In genomic region chr4:109343909-109344308, GRCm38 (mm10) we compare ENCODE assay signal across 10 mouse cellular contexts.
DNase-seq lines count a peak whose midpoint lies in the region; ATAC-seq and TF ChIP-seq lines count a peak whose summit lies in the region.
"Had no signal": no experiment of that assay in that cellular context is flagged by ENCODE, and none has a peak within 500 bp of the region (broad histone marks: within the 10 kb centered on the region; RNA-seq: fewer than 3 reads in every experiment).

No protein-coding gene starts in this region.

- no peak overlapping the region for H3K27ac ChIP-seq in kidney, postnatal 0 days
- H3K27ac ChIP-seq in kidney, embryonic 16.5 days (ENCODE audit: low read length), result no peak overlapping the region
- H3K27ac ChIP-seq: limb, embryonic 12.5 days had no signal

- H3K4me2 ChIP-seq in kidney, postnatal 0 days (ENCODE audit: low read length), result no peak overlapping the region
- no peak overlapping the region for H3K4me2 ChIP-seq in kidney, embryonic 16.5 days (replicated peaks; ENCODE audit: low read depth, low read length)
- H3K4me2 ChIP-seq: limb, embryonic 12.5 days had no signal

- H3K36me3 ChIP-seq in kidney, postnatal 0 days (ENCODE audit: insufficient read depth, low read length), result no peaks in the 10 kb centered on the region
- H3K36me3 ChIP-seq in kidney, embryonic 16.5 days (ENCODE audit: insufficient read depth, low read length), result 0 out of 2 replicates have a peak, but pooled peaks cover under 1% of the 10 kb centered on the region
- H3K36me3 ChIP-seq: limb, embryonic 12.5 days had no signal

- no peak for TF ChIP-seq CTCF in kidney, postnatal 0 days (IDR thresholded peaks at IDR 0.05; ENCODE audit: low read depth)

- H3K9ac ChIP-seq in kidney, postnatal 0 days (ENCODE audit: low read depth, low read length), result no peak overlapping the region
- no peak overlapping the region for H3K9ac ChIP-seq in kidney, embryonic 16.5 days (replicated peaks; ENCODE audit: low read length)
- H3K9ac ChIP-seq: limb, embryonic 12.5 days had no signal

- H3K9me3 ChIP-seq in kidney, postnatal 0 days (replicated peaks; ENCODE audit: low read length), result no peaks in the 10 kb centered on the region
- no peaks in the 10 kb centered on the region for H3K9me3 ChIP-seq in kidney, embryonic 16.5 days (ENCODE audit: low read length)
- H3K9me3 ChIP-seq: limb, embryonic 12.5 days had no signal

- no peak for ATAC-seq in kidney, postnatal 0 days (replicated peaks; ENCODE audit: low FRiP score, low read depth)
- no peak for ATAC-seq in kidney, embryonic 16.5 days (ENCODE audit: low FRiP score, low TSS enrichment)

- no peak overlapping the region for H3K4me3 ChIP-seq in kidney, postnatal 0 days (replicated peaks; ENCODE audit: low read depth, low read length)
- H3K4me3 ChIP-seq in kidney, embryonic 16.5 days (ENCODE audit: low read length), result no peak overlapping the region
- H3K4me3 ChIP-seq: limb, embryonic 12.5 days had no signal

- H3K27me3 ChIP-seq in kidney, postnatal 0 days (ENCODE audit: insufficient read depth, low read length), result no peaks in the 10 kb centered on the region
- no peaks in the 10 kb centered on the region for H3K27me3 ChIP-seq in kidney, embryonic 16.5 days (ENCODE audit: insufficient read depth, low read length)
- H3K27me3 ChIP-seq: limb, embryonic 12.5 days had no signal

- intact Hi-C loops in gastrocnemius, postnatal 36 days (cut with DNase I), result no loop called here

- peak; percentile 39 for DNase-seq in kidney, postnatal 0 days (ENCODE audit: low spot score)
- peak; percentile 8 to 25 for DNase-seq in frontal cortex, postnatal 14 days (ENCODE audit: low spot score in 2 of 2)
- peak; percentile 36 to 38 for DNase-seq in left cerebral cortex, adult 8-10 months (ENCODE audit: low spot score in 2 of 2)
- DNase-seq in right cerebral cortex, postnatal 14 days, result peak; percentile 30
- no peak for DNase-seq in gastrocnemius, postnatal 36 days
- no peak for DNase-seq in embryo, embryonic 9.5 days (ENCODE audit: extremely low spot score)
- no peak for DNase-seq in heart, adult 8-10 months (ENCODE audit: low spot score)
- DNase-seq: adrenal gland, postnatal 10 days had no signal

- 61% methylated on average over 5 of the region's 5 CpGs for WGBS in kidney, postnatal 0 days
- WGBS in kidney, embryonic 16.5 days, result 77% methylated on average over 5 of the region's 5 CpGs

- H3K4me1 ChIP-seq in kidney, postnatal 0 days (replicated peaks; ENCODE audit: insufficient read depth, low read length), result no peaks in the 10 kb centered on the region
- H3K4me1 ChIP-seq in kidney, embryonic 16.5 days (ENCODE audit: insufficient read depth, low read length), result no peaks in the 10 kb centered on the region
- H3K4me1 ChIP-seq: limb, embryonic 12.5 days had no signal

Comparison
In these comparisons a context has a peak if more than half of its experiments do, and no peak if none do; other contexts are left out.
1. DNase-seq: peak in kidney, postnatal 0 days (single experiment), frontal cortex, postnatal 14 days (2 of 2), left cerebral cortex, adult 8-10 months (2 of 2) and right cerebral cortex, postnatal 14 days (single experiment); none in gastrocnemius, postnatal 36 days (0 of 2), embryo, embryonic 9.5 days (single experiment) and heart, adult 8-10 months (single experiment).